Comparison of ENCODE assay signal across 17 mouse cellular contexts in the genomic region with DNA sequence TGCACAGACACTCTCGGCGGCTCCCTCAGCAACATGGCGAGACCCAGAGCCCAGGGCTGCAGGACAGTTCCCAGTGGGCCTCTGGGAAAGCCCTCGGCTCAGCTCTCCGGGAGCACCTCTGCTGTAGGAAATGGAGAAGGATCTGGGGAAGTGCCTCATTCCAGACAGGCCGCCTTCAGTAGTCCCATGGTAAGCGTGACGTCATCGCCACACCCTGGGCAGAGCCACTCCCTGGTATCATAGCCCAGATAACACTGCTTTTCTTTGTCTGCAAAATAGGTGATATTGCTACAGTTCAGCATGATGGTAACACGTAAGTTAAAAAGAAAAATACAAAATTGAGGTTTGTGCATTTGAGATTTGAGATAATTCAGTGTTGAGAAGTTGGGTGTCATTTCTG.
A peak's percentile ranks its signal among the peaks of the same experiment; 100 is the strongest.
DNase-seq lines count a peak whose midpoint lies in the region; ATAC-seq and TF ChIP-seq lines count a peak whose summit lies in the region.
"Had no signal": no experiment of that assay in that cellular context is flagged by ENCODE, and none has a peak within 500 bp of the region (broad histone marks: within the 10 kb centered on the region; RNA-seq: fewer than 3 reads in every experiment).

No protein-coding gene starts in this region.

- peak; percentile 50; the same call in 1 of the 2 replicates for ATAC-seq in erythroid progenitor cell, adult 5-6 weeks (replicated peaks; ENCODE audit: low FRiP score, poor library complexity, severe bottlenecking)
- ATAC-seq in liver, embryonic 14.5 days (ENCODE audit: insufficient read depth), result peak; percentile 68
- ATAC-seq in megakaryocyte-erythroid progenitor cell, adult 5-6 weeks (replicated peaks; ENCODE audit: low FRiP score, low TSS enrichment, poor library complexity, severe bottlenecking), result peak; percentile 72
- ATAC-seq: forebrain, embryonic 13.5 days; hindbrain, postnatal 0 days had no signal

- no peaks in the 10 kb centered on the region for H3K9me3 ChIP-seq in liver, embryonic 14.5 days (ENCODE audit: control insufficient read depth, low read length)
- H3K9me3 ChIP-seq: embryonic facial prominence, embryonic 12.5 days; forebrain, embryonic 13.5 days; hindbrain, embryonic 13.5 days had no signal

- no peak overlapping the region for H3K9ac ChIP-seq in liver, embryonic 14.5 days (replicated peaks)
- H3K9ac ChIP-seq: embryonic facial prominence, embryonic 12.5 days; forebrain, embryonic 13.5 days; hindbrain, embryonic 13.5 days had no signal

- no peak overlapping the region for H3K4me2 ChIP-seq in liver, embryonic 14.5 days (ENCODE audit: low read depth)
- H3K4me2 ChIP-seq: embryonic facial prominence, embryonic 12.5 days; forebrain, embryonic 13.5 days; hindbrain, embryonic 13.5 days had no signal

- TF ChIP-seq EP300 in liver, embryonic 14.5 days (IDR thresholded peaks at IDR 0.05; ENCODE audit: low read depth), result no peak

- no peak overlapping the region for H3K27ac ChIP-seq in liver, embryonic 14.5 days
- H3K27ac ChIP-seq: embryonic facial prominence, embryonic 12.5 days; forebrain, embryonic 13.5 days; gastrocnemius, adult 2 months; hindbrain, embryonic 13.5 days; hindbrain, postnatal 0 days had no signal

- TF ChIP-seq CTCF in liver, embryonic 14.5 days (IDR thresholded peaks at IDR 0.05; ENCODE audit: low read depth), result no peak

- peaks cover 18 to 21% of the 10 kb centered on the region in 2 experiments for H3K4me1 ChIP-seq in liver, embryonic 14.5 days (replicated peaks; ENCODE audit: control insufficient read depth in 2 of 2, insufficient read depth in 2 of 2, low read length in 1 of 2)
- H3K4me1 ChIP-seq: embryonic facial prominence, embryonic 12.5 days; forebrain, embryonic 13.5 days; hindbrain, embryonic 13.5 days had no signal

- WGBS in liver, embryonic 14.5 days (ENCODE audit: insufficient replicate concordance), result 55% methylated on average over 10 of the region's 10 CpGs

- no peak overlapping the region for H3K4me3 ChIP-seq in liver, embryonic 14.5 days (ENCODE audit: insufficient read depth in 1 of 2, low read depth in 2 of 2, low read length in 2 of 2)
- H3K4me3 ChIP-seq: embryonic facial prominence, embryonic 12.5 days; forebrain, embryonic 13.5 days; gastrocnemius, adult 2 months; hindbrain, embryonic 13.5 days had no signal

- peak; percentile 53 for DNase-seq in c-Kit-positive CD71-positive TER-119-negative erythroid progenitor cells, embryonic 14.5 days (ENCODE audit: low read depth)
- DNase-seq in liver, embryonic 14.5 days (ENCODE audit: low read depth in 3 of 3, low spot score in 3 of 3), result peak in 2 of 3 experiments; percentile 20 to 30
- no peak for DNase-seq in urinary bladder, postnatal 14 days (ENCODE audit: low spot score)
- no peak for DNase-seq in urinary bladder, postnatal 25 days (ENCODE audit: low spot score)
- no peak for DNase-seq in adipocyte (ENCODE audit: low spot score)
- DNase-seq: adrenal gland, postnatal 10 days; cerebellum, adult 8-10 months; cerebellum, postnatal 14 days; gastrocnemius, adult 2 months; gastrocnemius, postnatal 25 days; heart, postnatal 14 days had no signal

- no peaks in the 10 kb centered on the region for H3K36me3 ChIP-seq in liver, embryonic 14.5 days (replicated peaks; ENCODE audit: control insufficient read depth, insufficient read depth, low read depth)

- H3K27me3 ChIP-seq in liver, embryonic 14.5 days (ENCODE audit: control insufficient read depth, insufficient read depth, low read length), result no peaks in the 10 kb centered on the region
- H3K27me3 ChIP-seq: embryonic facial prominence, embryonic 12.5 days; forebrain, embryonic 13.5 days; hindbrain, embryonic 13.5 days had no signal

Comparison
In these comparisons a context has a peak if more than half of its experiments do, and no peak if none do; other contexts are left out.
1. DNase-seq: peak in c-Kit-positive CD71-positive TER-119-negative erythroid progenitor cells, embryonic 14.5 days (single experiment) and liver, embryonic 14.5 days (2 of 3); none in urinary bladder, postnatal 14 days (single experiment), urinary bladder, postnatal 25 days (single experiment) and adipocyte (single experiment).
2. Peak in every context shown above with its lines, with median percentiles within 50 percentile points of each other: ATAC-seq.